Mouse (Mus musculus) lung, embryonic 14.5 days (tissue): Measurements from ENCODE around the gene 9530003J23Rik. TPM values are rescaled to one million over a fixed set of nuclear protein-coding genes. Genes with fewer than 3 reads are reported as not detected.

Source experiments
- ATAC-seq: fragments of 200-750 bp; cut with Nextera tagmentation; 2 replicates; pipeline ENCODE4 v1.8.0; 2017; ENCODE audit warnings: mild to moderate bottlenecking, moderate TSS enrichment, moderate library complexity; ENCODE audit not compliant: insufficient read depth
- DNase-seq: peaks from one replicate; pipeline ENCODE4 v3.0.0-alpha.2; 2015
- H3K27ac ChIP-seq: fragments of 300-500 bp; sonication (generic); 2 replicates; pipeline ENCODE4 v1.5.1; 2014; ENCODE audit warnings: low read depth, mild to moderate bottlenecking, moderate library complexity
- H3K27me3 ChIP-seq: fragments of 300-500 bp; sonication (generic); 2 replicates; pipeline ENCODE4 v1.6.1; 2014; ENCODE audit warnings: low read length, control low read depth; ENCODE audit not compliant: insufficient read depth
- H3K36me3 ChIP-seq: fragments of 300-500 bp; sonication (generic); 2 replicates; pipeline ENCODE4 v1.6.1; 2014; ENCODE audit warnings: control low read depth; ENCODE audit not compliant: insufficient read depth
- H3K4me1 ChIP-seq: fragments of 300-500 bp; sonication (generic); 2 replicates; pipeline ENCODE4 v1.6.1; 2014; ENCODE audit warnings: antibody characterized with exemption, control low read depth; ENCODE audit not compliant: insufficient read depth
- H3K4me2 ChIP-seq: fragments of 300-500 bp; sonication (generic); 2 replicates; pipeline ENCODE4 v1.6.1; 2014; ENCODE audit warnings: mild to moderate bottlenecking
- H3K4me3 ChIP-seq: fragments of 300-500 bp; sonication (generic); 2 replicates; pipeline ENCODE4 v1.5.1; 2014; ENCODE audit warnings: low read depth, low read length
- H3K9ac ChIP-seq: fragments of 300-500 bp; sonication (generic); 2 replicates; pipeline ENCODE4 v1.6.1; 2014
- H3K9me3 ChIP-seq: fragments of 300-500 bp; sonication (generic); 2 replicates; pipeline ENCODE4 v1.6.1; 2016; ENCODE audit warnings: low read depth, low read length, control low read depth
- CTCF ChIP-seq: IDR thresholded peaks from 2 replicates; pipeline ENCODE4 v1.5.1; 2016; ENCODE audit warnings: antibody characterized with exemption, low read depth
- WGBS: fragments of 180-500 bp; shearing (Covaris S2); extraction: QIAGEN DNeasy Blood & Tissue Kit; methylation state at CpG from one replicate; pipeline ENCODE4 v1.1.7; 2014; 5-methylcytosine and 5-hydroxymethylcytosine counted together
- polyA plus RNA-seq: library from polyadenylated mRNA; unstranded; fragments of >200 nt; fragmentation: Nextera tagmentation; extraction: Ambion mirVana; gene quantifications from 2 replicates; pipeline ENCODE4 v1.2.1, GENCODE M21; 2014

Gene 9530003J23Rik
- polyA plus RNA-seq, 1 experiment from 2014 or later: not detected

GRCm38 (mm10) chr10:117224102-117224990 is 14.2 kb downstream of the 9530003J23Rik start, which contains the start of gene Yeats4:
Gene Yeats4 (minus strand): TSS chr10:117224507.
- ATAC-seq (peak; percentile 96), DNase-seq (peak; percentile 96)
- Histone ChIP-seq H3K4me1 (0 out of 2 replicates have a peak, but pooled peaks cover 3% of the 10 kb centered on the region), H3K27me3 (no peaks in the 10 kb centered on the region), H3K9me3 (no peaks in the 10 kb centered on the region), H3K4me3 (peak within 1 kb of the TSS; percentile 76), H3K36me3 (peaks cover 36% of the 10 kb centered on the region), H3K9ac (peak within 1 kb of the TSS; percentile 93), H3K27ac (peak within 1 kb of the TSS; percentile 99), H3K4me2 (peak within 1 kb of the TSS; percentile 91)
- WGBS: 2% methylated on average over 63 of the region's 63 CpGs
- TF ChIP-seq CTCF: no peak

- Histone ChIP-seq H3K4me2 (peak overlapping the region; percentile 91), H3K27ac (peak overlapping the region; percentile 99; the same call in 1 of the 2 replicates), H3K4me1 (0 out of 2 replicates have a peak, but pooled peaks cover 3% of the 10 kb centered on the region), H3K9me3 (no peaks in the 10 kb centered on the region), H3K27me3 (no peaks in the 10 kb centered on the region), H3K36me3 (peaks cover 39% of the 10 kb centered on the region), H3K9ac (peak overlapping the region; percentile 93), H3K4me3 (peak overlapping the region; percentile 76)
- ATAC-seq (no peak), DNase-seq (no peak)
- WGBS: 0% methylated on average over 9 of the region's 9 CpGs
- no peak for TF ChIP-seq CTCF
These were observed 14.8 kb downstream of the 9530003J23Rik start for GRCm38 (mm10) chr10:117223758-117224101.

DNA sequence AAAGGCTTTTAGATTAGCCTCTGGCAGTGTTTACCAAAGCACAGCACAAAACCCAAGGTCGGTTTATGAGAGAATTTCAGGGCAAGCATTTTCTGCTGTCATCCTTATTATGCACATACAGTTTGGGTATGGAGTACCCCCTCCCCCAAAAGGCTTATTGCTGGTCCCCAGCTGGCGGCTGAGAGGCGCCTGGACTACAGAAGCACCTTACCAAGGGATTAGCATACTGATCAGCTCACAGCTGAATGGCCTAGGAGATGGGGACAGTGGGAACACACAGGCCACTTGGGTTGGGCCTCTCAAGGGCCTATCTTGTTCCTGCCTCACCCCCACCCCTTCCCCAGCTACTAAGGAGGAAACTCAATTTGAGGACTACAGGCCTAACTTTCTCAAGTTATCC is 15.7 kb downstream of the 9530003J23Rik start:
- Histone ChIP-seq H3K27ac (no peak overlapping the region), H3K4me1 (0 out of 2 replicates have a peak, but pooled peaks cover 3% of the 10 kb centered on the region), H3K9me3 (no peaks in the 10 kb centered on the region), H3K9ac (peak overlapping the region; percentile 93), H3K27me3 (no peaks in the 10 kb centered on the region), H3K36me3 (peaks cover 48% of the 10 kb centered on the region), H3K4me3 (0 out of 2 replicates have a peak overlapping the region, but pooled peaks have one; percentile 76), H3K4me2 (peak overlapping the region; percentile 91)
- 73% methylated on average over 3 of the region's 3 CpGs for WGBS
- DNase-seq (no peak), ATAC-seq (no peak)
- no peak for TF ChIP-seq CTCF

- no peak for TF ChIP-seq CTCF
- no peak overlapping the region for H3K9ac ChIP-seq
These were observed 20.2 kb downstream of the 9530003J23Rik start for GRCm38 (mm10) chr10:117218351-117218750.

GRCm38 (mm10) chr10:117217246-117217840 is 21.2 kb downstream of the 9530003J23Rik start:
- Histone ChIP-seq H3K4me3 (no peak overlapping the region), H3K27ac (no peak overlapping the region), H3K27me3 (no peaks in the 10 kb centered on the region), H3K9me3 (no peaks in the 10 kb centered on the region), H3K9ac (no peak overlapping the region), H3K4me1 (no peaks in the 10 kb centered on the region), H3K4me2 (no peak overlapping the region), H3K36me3 (peaks cover 83% of the 10 kb centered on the region)
- ATAC-seq (peak; percentile 43; the same call in 1 of the 2 replicates), DNase-seq (no peak)
- no peak for TF ChIP-seq CTCF
- WGBS: 83% methylated on average over 20 of the region's 20 CpGs

More at GRCm38 (mm10) chr10:117218351-117218750, 20.2 kb downstream of the 9530003J23Rik start:
- no peak overlapping the region for H3K4me2 ChIP-seq
- no peak for DNase-seq
- no peak overlapping the region for H3K27ac ChIP-seq
- 0 out of 2 replicates have a peak, but pooled peaks cover 3% of the 10 kb centered on the region for H3K4me1 ChIP-seq
- H3K36me3 ChIP-seq: peaks cover 83% of the 10 kb centered on the region
- H3K27me3 ChIP-seq: no peaks in the 10 kb centered on the region
- H3K9me3 ChIP-seq: no peaks in the 10 kb centered on the region
- no peak overlapping the region for H3K4me3 ChIP-seq
- ATAC-seq: no peak
- WGBS: 91% methylated on average over 8 of the region's 8 CpGs

DNA sequence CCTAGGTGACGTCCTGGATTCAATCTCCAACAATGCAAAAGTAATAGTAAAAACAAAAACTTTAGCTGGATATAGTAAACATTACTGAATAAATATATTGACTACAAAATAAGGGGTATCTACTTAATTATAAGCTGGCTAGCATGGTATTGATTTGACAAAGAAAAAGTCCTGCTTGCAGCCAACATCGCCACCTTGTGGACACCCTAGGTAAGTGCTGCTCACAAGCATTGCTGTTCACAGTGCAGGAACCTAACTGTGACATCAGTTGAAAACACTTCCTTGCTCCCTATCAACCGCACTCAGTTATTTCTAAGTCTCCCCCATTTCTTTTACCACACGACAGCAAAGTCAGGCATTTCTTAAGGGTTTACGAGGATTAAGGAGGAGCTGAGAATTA is 21.7 kb downstream of the 9530003J23Rik start:
- Histone ChIP-seq H3K4me2 (no peak overlapping the region), H3K27me3 (no peaks in the 10 kb centered on the region), H3K4me3 (no peak overlapping the region), H3K9me3 (no peaks in the 10 kb centered on the region), H3K27ac (no peak overlapping the region), H3K36me3 (peaks cover 78% of the 10 kb centered on the region), H3K9ac (no peak overlapping the region), H3K4me1 (no peaks in the 10 kb centered on the region)
- TF ChIP-seq CTCF: peak; percentile 83
- peak; percentile 67 for DNase-seq
- 66% methylated on average over 5 of the region's 5 CpGs for WGBS
- no peak for ATAC-seq

- H3K9me3 ChIP-seq: no peaks in the 10 kb centered on the region
- no peak overlapping the region for H3K4me3 ChIP-seq
- no peaks in the 10 kb centered on the region for H3K27me3 ChIP-seq
- no peak overlapping the region for H3K9ac ChIP-seq
- no peak for DNase-seq
- H3K4me2 ChIP-seq: no peak overlapping the region
- H3K36me3 ChIP-seq: peaks cover 71% of the 10 kb centered on the region
- 96% methylated on average over 9 of the region's 9 CpGs for WGBS
- H3K27ac ChIP-seq: no peak overlapping the region
- TF ChIP-seq CTCF: no peak
- no peak for ATAC-seq
- H3K4me1 ChIP-seq: no peaks in the 10 kb centered on the region
These were observed 22.4 kb downstream of the 9530003J23Rik start for GRCm38 (mm10) chr10:117216132-117216495.
